ENCODE assay signal across 12 mouse cellular contexts in genomic region chr4:82415817-82416216, GRCm38 (mm10).
DNase-seq lines count a peak whose midpoint lies in the region; TF ChIP-seq lines count a peak whose summit lies in the region.
"Had no signal": no experiment of that assay in that cellular context is flagged by ENCODE, and none has a peak within 500 bp of the region (broad histone marks: within the 10 kb centered on the region; RNA-seq: fewer than 3 reads in every experiment).

No protein-coding gene starts in this region.

- no peak for TF ChIP-seq CTCF in layer of hippocampus, adult 2 months (conservative IDR thresholded peaks at IDR 0.05)

- no peaks in the 10 kb centered on the region for H3K27me3 ChIP-seq in embryonic facial prominence, embryonic 10.5 days (replicated peaks; ENCODE audit: low read depth, poor library complexity, severe bottlenecking)
- H3K27me3 ChIP-seq: limb, embryonic 13.5 days; neural tube, embryonic 12.5 days had no signal

- H3K36me3 ChIP-seq in embryonic facial prominence, embryonic 10.5 days (replicated peaks) = no peaks in the 10 kb centered on the region
- H3K36me3 ChIP-seq: neural tube, embryonic 12.5 days had no signal

- WGBS in embryonic facial prominence, embryonic 10.5 days = 73% methylated on average over 4 of the region's 4 CpGs

- H3K4me3 ChIP-seq in layer of hippocampus, adult 2 months = no peak overlapping the region
- H3K4me3 ChIP-seq in embryonic facial prominence, embryonic 10.5 days = no peak overlapping the region
- H3K4me3 ChIP-seq: erythroblast, embryonic 14.5 days; limb, embryonic 13.5 days; neural tube, embryonic 12.5 days had no signal

- H3K4me1 ChIP-seq in embryonic facial prominence, embryonic 10.5 days = peaks cover 20% of the 10 kb centered on the region

- peak overlapping the region; percentile 1; the same call in 1 of the 2 replicates for H3K27ac ChIP-seq in layer of hippocampus, adult 2 months
- no peak overlapping the region for H3K27ac ChIP-seq in embryonic facial prominence, embryonic 10.5 days (replicated peaks)
- H3K27ac ChIP-seq: limb, embryonic 13.5 days; neural tube, embryonic 12.5 days had no signal

- DNase-seq in layer of hippocampus, adult 2 months (ENCODE audit: low spot score in 2 of 2) = no peak
- no peak for DNase-seq in layer of hippocampus, adult 18-20 months (ENCODE audit: low spot score in 2 of 2)
- DNase-seq in cerebellum, adult 11-12 months = peak; percentile 53
- DNase-seq in embryonic facial prominence, embryonic 10.5 days (ENCODE audit: low spot score) = peak; percentile 30
- DNase-seq in lung, postnatal 10 days = peak; percentile 52
- DNase-seq in testis, postnatal 14 days (ENCODE audit: low spot score) = no peak
- no peak for DNase-seq in thymus, postnatal 36 days
- DNase-seq: kidney, adult 11 months; right cerebral cortex, adult 18-20 months had no signal

- no peaks in the 10 kb centered on the region for H3K9me3 ChIP-seq in embryonic facial prominence, embryonic 10.5 days
- H3K9me3 ChIP-seq: limb, embryonic 13.5 days; neural tube, embryonic 12.5 days had no signal

Comparison
In these comparisons a context has a peak if more than half of its experiments do, and no peak if none do; other contexts are left out.
1. DNase-seq: peak in cerebellum, adult 11-12 months (single experiment), embryonic facial prominence, embryonic 10.5 days (single experiment) and lung, postnatal 10 days (single experiment); none in layer of hippocampus, adult 2 months (0 of 2), layer of hippocampus, adult 18-20 months (0 of 2), testis, postnatal 14 days (single experiment) and thymus, postnatal 36 days (0 of 2).